Mouse (Mus musculus): ENCODE results near the gene Caln1. TPM values are rescaled to one million over a fixed set of nuclear protein-coding genes. Genes with fewer than 3 reads are reported as not detected.

The Caln1 gene
- polyA plus RNA-seq (2014; fragmentation: Nextera tagmentation; extraction: Ambion mirVana), result not detected in 2 replicates

GRCm38 (mm10) chr5:130369237-130369636 is at the start of gene Caln1:
TSS of gene Caln1 (plus strand) at chr5:130369455.
- no peaks in the 10 kb centered on the region for H3K27me3 ChIP-seq (replicated peaks; ENCODE audit: control insufficient read depth, insufficient read depth, low read length)
- H3K9ac ChIP-seq (ENCODE audit: low read depth, low read length), result no peak within 1 kb of the TSS
- DNase-seq (ENCODE audit: low spot score) (no peak), ATAC-seq (replicated peaks; ENCODE audit: low FRiP score) (no peak)
- no peak within 1 kb of the TSS for H3K4me2 ChIP-seq
- no peaks in the 10 kb centered on the region for H3K9me3 ChIP-seq (ENCODE audit: control insufficient read depth, low read length)
- no peak within 1 kb of the TSS for H3K27ac ChIP-seq (ENCODE audit: low read depth, low read length)
- H3K4me3 ChIP-seq (ENCODE audit: low read depth, low read length), result no peak within 1 kb of the TSS
- WGBS, result 77% methylated on average over 11 of the region's 11 CpGs
- H3K4me1 ChIP-seq (replicated peaks; ENCODE audit: control insufficient read depth, insufficient read depth, low read length), result no peaks in the 10 kb centered on the region
- no peaks in the 10 kb centered on the region for H3K36me3 ChIP-seq (ENCODE audit: control insufficient read depth, insufficient read depth, low read length)

- Histone ChIP-seq H3K4me1 (replicated peaks; ENCODE audit: control insufficient read depth, insufficient read depth, low read length) (no peaks in the 10 kb centered on the region), H3K4me2 (no peak overlapping the region), H3K9me3 (ENCODE audit: control insufficient read depth, low read length) (0 out of 2 replicates have a peak, but pooled peaks cover 3% of the 10 kb centered on the region), H3K27me3 (replicated peaks; ENCODE audit: control insufficient read depth, insufficient read depth, low read length) (no peaks in the 10 kb centered on the region), H3K36me3 (ENCODE audit: control insufficient read depth, insufficient read depth, low read length) (peaks cover 8% of the 10 kb centered on the region), H3K27ac (ENCODE audit: low read depth, low read length) (no peak overlapping the region), H3K4me3 (ENCODE audit: low read depth, low read length) (no peak overlapping the region), H3K9ac (ENCODE audit: low read depth, low read length) (no peak overlapping the region)
- WGBS, result 86% methylated on average over 5 of the region's 5 CpGs
- DNase-seq (ENCODE audit: low spot score) (no peak), ATAC-seq (replicated peaks; ENCODE audit: low FRiP score) (no peak)
These were observed 49.5 kb upstream of the Caln1 start for GRCm38 (mm10) chr5:130319783-130320182.

GRCm38 (mm10) chr5:130320485-130320884 is 48.8 kb upstream of the Caln1 start:
- Histone ChIP-seq H3K4me2 (no peak overlapping the region), H3K9me3 (ENCODE audit: control insufficient read depth, low read length) (0 out of 2 replicates have a peak, but pooled peaks cover 3% of the 10 kb centered on the region), H3K4me1 (replicated peaks; ENCODE audit: control insufficient read depth, insufficient read depth, low read length) (no peaks in the 10 kb centered on the region), H3K9ac (ENCODE audit: low read depth, low read length) (no peak overlapping the region), H3K27ac (ENCODE audit: low read depth, low read length) (no peak overlapping the region), H3K27me3 (replicated peaks; ENCODE audit: control insufficient read depth, insufficient read depth, low read length) (no peaks in the 10 kb centered on the region), H3K36me3 (ENCODE audit: control insufficient read depth, insufficient read depth, low read length) (peaks cover 8% of the 10 kb centered on the region), H3K4me3 (ENCODE audit: low read depth, low read length) (no peak overlapping the region)
- DNase-seq (ENCODE audit: low spot score) (no peak), ATAC-seq (replicated peaks; ENCODE audit: low FRiP score) (peak; percentile 31; the same call in 1 of the 2 replicates)
- WGBS, result 71% methylated on average over 3 of the region's 3 CpGs

DNA sequence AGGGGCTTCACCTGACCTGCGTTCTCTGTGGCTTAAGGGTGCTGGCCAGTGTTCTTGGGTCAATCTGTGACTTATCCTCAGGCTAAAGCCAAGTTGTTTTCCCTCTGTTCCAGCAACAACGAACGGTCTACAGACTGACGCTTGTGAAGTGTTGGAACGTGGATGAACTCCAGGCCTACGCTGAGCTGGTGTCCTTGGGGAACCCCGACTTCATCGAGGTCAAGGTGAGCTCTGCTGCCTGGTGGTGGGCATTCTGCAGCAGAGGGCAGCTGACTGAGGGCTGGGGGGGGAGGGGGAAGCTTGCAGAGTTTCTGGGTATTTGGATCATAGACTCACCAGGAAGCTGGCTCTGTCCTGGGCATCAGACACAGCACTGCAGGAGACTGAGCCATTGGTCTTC is 43.8 kb upstream of the Caln1 start:
- Histone ChIP-seq H3K4me2 (no peak overlapping the region), H3K9ac (ENCODE audit: low read depth, low read length) (no peak overlapping the region), H3K27me3 (replicated peaks; ENCODE audit: control insufficient read depth, insufficient read depth, low read length) (no peaks in the 10 kb centered on the region), H3K36me3 (ENCODE audit: control insufficient read depth, insufficient read depth, low read length) (peaks cover 5% of the 10 kb centered on the region), H3K27ac (ENCODE audit: low read depth, low read length) (no peak overlapping the region), H3K4me1 (replicated peaks; ENCODE audit: control insufficient read depth, insufficient read depth, low read length) (no peaks in the 10 kb centered on the region), H3K4me3 (ENCODE audit: low read depth, low read length) (no peak overlapping the region), H3K9me3 (ENCODE audit: control insufficient read depth, low read length) (0 out of 2 replicates have a peak, but pooled peaks cover 3% of the 10 kb centered on the region)
- 95% methylated on average over 8 of the region's 8 CpGs for WGBS
- ATAC-seq (replicated peaks; ENCODE audit: low FRiP score) (no peak), DNase-seq (ENCODE audit: low spot score) (no peak)

DNA sequence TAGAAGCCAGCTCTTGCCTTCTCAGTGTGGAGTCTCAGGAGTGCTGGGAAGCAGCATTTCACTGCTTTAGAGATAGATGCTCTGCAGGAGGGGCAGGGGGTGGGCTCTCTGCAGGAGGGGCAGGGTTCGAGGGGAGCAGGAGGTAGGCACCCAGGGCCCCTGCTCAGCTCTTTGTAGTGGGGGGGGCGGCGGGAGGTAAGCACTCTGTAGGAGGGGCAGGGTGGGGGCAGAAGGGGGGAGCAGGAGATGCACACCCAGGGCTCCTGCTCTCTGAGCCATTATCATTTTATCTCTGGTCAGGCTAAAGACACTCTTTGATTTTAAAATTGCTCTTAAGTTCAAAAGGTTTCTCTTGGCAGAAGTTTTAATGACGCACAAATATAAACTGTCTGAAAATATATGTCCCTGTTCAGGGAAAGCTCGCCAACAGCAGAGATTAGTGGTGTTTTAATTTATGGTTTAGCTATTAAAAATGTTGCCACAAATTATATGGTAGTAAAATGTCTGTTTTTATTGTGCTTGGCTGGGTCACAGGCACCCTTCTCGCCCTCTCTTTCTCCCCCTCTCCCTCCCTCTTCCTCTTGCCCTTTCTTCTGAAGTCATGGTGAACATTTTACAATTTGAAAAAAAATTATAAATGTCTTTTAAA is 41.5 kb upstream of the Caln1 start:
- WGBS, result 76% methylated on average over 6 of the region's 6 CpGs
- Histone ChIP-seq H3K36me3 (ENCODE audit: control insufficient read depth, insufficient read depth, low read length) (peaks cover 5% of the 10 kb centered on the region), H3K27ac (ENCODE audit: low read depth, low read length) (no peak overlapping the region), H3K9ac (ENCODE audit: low read depth, low read length) (no peak overlapping the region), H3K4me2 (no peak overlapping the region), H3K27me3 (replicated peaks; ENCODE audit: control insufficient read depth, insufficient read depth, low read length) (no peaks in the 10 kb centered on the region), H3K4me3 (ENCODE audit: low read depth, low read length) (no peak overlapping the region), H3K4me1 (replicated peaks; ENCODE audit: control insufficient read depth, insufficient read depth, low read length) (no peaks in the 10 kb centered on the region), H3K9me3 (ENCODE audit: control insufficient read depth, low read length) (0 out of 2 replicates have a peak, but pooled peaks cover 3% of the 10 kb centered on the region)
- no peak for DNase-seq (ENCODE audit: low spot score)
- no peak for ATAC-seq (replicated peaks; ENCODE audit: low FRiP score)

DNA sequence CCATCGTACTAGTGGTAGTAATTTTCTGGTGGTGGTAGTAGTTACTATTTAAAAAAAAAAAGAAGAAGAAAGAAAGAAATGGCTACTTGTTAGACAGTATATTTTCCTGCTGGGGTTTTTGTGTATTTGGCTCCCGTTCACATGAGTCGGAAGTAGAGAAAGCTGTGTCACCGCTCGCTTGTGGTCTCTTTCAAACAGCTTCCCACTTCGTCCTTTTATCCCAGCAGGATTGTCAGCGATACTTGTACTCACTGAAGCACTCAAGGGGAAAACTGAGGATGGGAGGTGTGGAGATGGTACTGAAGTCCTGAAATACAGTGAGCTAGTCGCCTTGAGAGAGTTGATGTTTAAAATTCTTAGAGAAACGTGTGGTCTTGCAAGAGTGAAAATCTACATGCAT is 40.9 kb upstream of the Caln1 start:
- H3K9me3 ChIP-seq (ENCODE audit: control insufficient read depth, low read length), result 0 out of 2 replicates have a peak, but pooled peaks cover 3% of the 10 kb centered on the region
- no peak overlapping the region for H3K9ac ChIP-seq (ENCODE audit: low read depth, low read length)
- no peak for DNase-seq (ENCODE audit: low spot score)
- H3K27ac ChIP-seq (ENCODE audit: low read depth, low read length), result no peak overlapping the region
- WGBS, result 89% methylated on average over 9 of the region's 9 CpGs
- peaks cover 5% of the 10 kb centered on the region for H3K36me3 ChIP-seq (ENCODE audit: control insufficient read depth, insufficient read depth, low read length)
- no peaks in the 10 kb centered on the region for H3K27me3 ChIP-seq (replicated peaks; ENCODE audit: control insufficient read depth, insufficient read depth, low read length)
- H3K4me1 ChIP-seq (replicated peaks; ENCODE audit: control insufficient read depth, insufficient read depth, low read length), result no peaks in the 10 kb centered on the region
- no peak for ATAC-seq (replicated peaks; ENCODE audit: low FRiP score)
- H3K4me2 ChIP-seq, result no peak overlapping the region
- no peak overlapping the region for H3K4me3 ChIP-seq (ENCODE audit: low read depth, low read length)

- Histone ChIP-seq H3K9me3 (ENCODE audit: control insufficient read depth, low read length) (no peaks in the 10 kb centered on the region), H3K4me2 (no peak overlapping the region), H3K27me3 (replicated peaks; ENCODE audit: control insufficient read depth, insufficient read depth, low read length) (no peaks in the 10 kb centered on the region), H3K27ac (ENCODE audit: low read depth, low read length) (no peak overlapping the region), H3K4me3 (ENCODE audit: low read depth, low read length) (no peak overlapping the region), H3K36me3 (ENCODE audit: control insufficient read depth, insufficient read depth, low read length) (peaks cover 1% of the 10 kb centered on the region), H3K4me1 (replicated peaks; ENCODE audit: control insufficient read depth, insufficient read depth, low read length) (no peaks in the 10 kb centered on the region), H3K9ac (ENCODE audit: low read depth, low read length) (no peak overlapping the region)
- 60% methylated on average over 2 of the region's 2 CpGs for WGBS
- ATAC-seq (replicated peaks; ENCODE audit: low FRiP score) (no peak; the same call in 1 of the 2 replicates), DNase-seq (ENCODE audit: low spot score) (no peak)
These were observed 39.4 kb upstream of the Caln1 start for GRCm38 (mm10) chr5:130329889-130330288.

- ATAC-seq (replicated peaks; ENCODE audit: low FRiP score) (no peak), DNase-seq (ENCODE audit: low spot score) (no peak)
- H3K4me2 ChIP-seq, result no peak overlapping the region
- H3K27me3 ChIP-seq (replicated peaks; ENCODE audit: control insufficient read depth, insufficient read depth, low read length), result no peaks in the 10 kb centered on the region
- no peaks in the 10 kb centered on the region for H3K9me3 ChIP-seq (ENCODE audit: control insufficient read depth, low read length)
- no peaks in the 10 kb centered on the region for H3K4me1 ChIP-seq (replicated peaks; ENCODE audit: control insufficient read depth, insufficient read depth, low read length)
- WGBS, result 90% methylated on average over 4 of the region's 4 CpGs
- no peak overlapping the region for H3K27ac ChIP-seq (ENCODE audit: low read depth, low read length)
- no peak overlapping the region for H3K9ac ChIP-seq (ENCODE audit: low read depth, low read length)
- H3K36me3 ChIP-seq (ENCODE audit: control insufficient read depth, insufficient read depth, low read length), result peaks cover 10% of the 10 kb centered on the region
- no peak overlapping the region for H3K4me3 ChIP-seq (ENCODE audit: low read depth, low read length)
These were observed 38.5 kb upstream of the Caln1 start for GRCm38 (mm10) chr5:130330801-130331200.

DNA sequence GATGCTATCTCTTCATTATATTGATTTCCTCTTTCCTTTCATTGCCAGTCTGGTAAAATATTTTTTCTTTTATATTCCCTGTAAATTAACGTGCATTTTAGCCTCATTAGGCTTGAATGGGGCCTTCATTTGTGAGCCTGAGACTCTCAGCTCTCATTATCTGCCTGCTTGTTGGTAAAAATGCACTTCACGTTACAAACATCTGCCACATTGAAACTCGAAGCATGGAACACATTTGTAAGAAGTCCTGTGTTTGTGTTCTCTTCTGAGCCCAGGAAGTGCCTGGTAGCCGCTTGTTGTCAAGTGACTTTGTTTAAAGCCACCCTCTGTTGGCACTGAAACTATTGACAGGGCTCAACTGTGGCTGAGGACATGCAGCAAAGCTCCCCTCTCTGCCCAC is 38.0 kb upstream of the Caln1 start:
- no peak overlapping the region for H3K9ac ChIP-seq (ENCODE audit: low read depth, low read length)
- ATAC-seq (replicated peaks; ENCODE audit: low FRiP score), result no peak
- no peaks in the 10 kb centered on the region for H3K9me3 ChIP-seq (ENCODE audit: control insufficient read depth, low read length)
- no peaks in the 10 kb centered on the region for H3K27me3 ChIP-seq (replicated peaks; ENCODE audit: control insufficient read depth, insufficient read depth, low read length)
- H3K4me2 ChIP-seq, result no peak overlapping the region
- no peak overlapping the region for H3K27ac ChIP-seq (ENCODE audit: low read depth, low read length)
- no peak overlapping the region for H3K4me3 ChIP-seq (ENCODE audit: low read depth, low read length)
- peaks cover 10% of the 10 kb centered on the region for H3K36me3 ChIP-seq (ENCODE audit: control insufficient read depth, insufficient read depth, low read length)
- WGBS, result 83% methylated on average over 4 of the region's 4 CpGs
- no peak for DNase-seq (ENCODE audit: low spot score)
- H3K4me1 ChIP-seq (replicated peaks; ENCODE audit: control insufficient read depth, insufficient read depth, low read length), result no peaks in the 10 kb centered on the region

Data from liver, embryonic 11.5 days (tissue).